Mouse (Mus musculus) telencephalon, adult 2 months (tissue): ENCODE results near the gene H2afy.

ENCODE experiments used
- DNase-seq: peaks from one replicate; pipeline ENCODE4 v3.0.0-alpha.2; 2011; ENCODE audit warnings: low read depth, low spot score

Gene H2afy

DNA sequence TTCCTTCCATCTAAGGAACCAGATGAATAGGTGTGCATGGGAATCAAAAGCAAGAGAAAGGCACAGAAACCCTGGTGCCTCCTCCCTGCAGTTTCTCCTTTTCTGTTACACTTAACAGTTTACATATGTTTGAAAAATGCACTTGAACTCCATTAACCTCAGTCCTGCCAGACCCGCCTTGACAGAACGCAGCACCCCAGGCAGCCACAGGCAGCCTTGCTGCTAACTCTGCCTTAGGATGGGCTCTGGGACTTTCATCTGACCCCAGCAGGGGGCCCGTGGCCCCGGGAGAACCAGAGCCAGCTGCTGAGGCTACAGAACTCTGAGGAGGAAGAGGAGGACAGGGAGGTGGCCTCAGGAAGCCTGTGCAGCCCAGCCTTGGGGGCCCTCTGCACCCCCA is 23.7 kb downstream of the H2afy start:
- DNase-seq, result no peak

DNA sequence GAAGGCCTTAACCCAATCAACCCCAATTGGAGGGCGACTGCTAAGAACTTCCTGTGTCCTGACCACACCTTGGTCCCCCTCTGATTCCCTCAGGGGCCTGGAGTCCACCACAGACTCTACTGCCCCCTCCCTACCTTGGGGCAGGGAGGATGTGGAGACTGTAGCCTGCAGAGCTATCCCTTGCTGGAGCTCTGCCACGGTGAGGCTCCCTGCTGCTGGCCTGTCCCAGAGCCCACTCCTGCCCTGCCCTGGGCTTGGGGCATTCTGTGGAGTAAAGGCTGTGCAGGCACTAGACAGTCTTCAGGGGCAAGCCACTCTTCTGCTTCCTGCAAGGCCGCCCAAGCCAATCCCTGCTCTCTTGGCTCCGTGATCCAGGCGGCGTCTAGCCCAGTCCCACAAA is 24.6 kb downstream of the H2afy start:
- no peak for DNase-seq

DNA sequence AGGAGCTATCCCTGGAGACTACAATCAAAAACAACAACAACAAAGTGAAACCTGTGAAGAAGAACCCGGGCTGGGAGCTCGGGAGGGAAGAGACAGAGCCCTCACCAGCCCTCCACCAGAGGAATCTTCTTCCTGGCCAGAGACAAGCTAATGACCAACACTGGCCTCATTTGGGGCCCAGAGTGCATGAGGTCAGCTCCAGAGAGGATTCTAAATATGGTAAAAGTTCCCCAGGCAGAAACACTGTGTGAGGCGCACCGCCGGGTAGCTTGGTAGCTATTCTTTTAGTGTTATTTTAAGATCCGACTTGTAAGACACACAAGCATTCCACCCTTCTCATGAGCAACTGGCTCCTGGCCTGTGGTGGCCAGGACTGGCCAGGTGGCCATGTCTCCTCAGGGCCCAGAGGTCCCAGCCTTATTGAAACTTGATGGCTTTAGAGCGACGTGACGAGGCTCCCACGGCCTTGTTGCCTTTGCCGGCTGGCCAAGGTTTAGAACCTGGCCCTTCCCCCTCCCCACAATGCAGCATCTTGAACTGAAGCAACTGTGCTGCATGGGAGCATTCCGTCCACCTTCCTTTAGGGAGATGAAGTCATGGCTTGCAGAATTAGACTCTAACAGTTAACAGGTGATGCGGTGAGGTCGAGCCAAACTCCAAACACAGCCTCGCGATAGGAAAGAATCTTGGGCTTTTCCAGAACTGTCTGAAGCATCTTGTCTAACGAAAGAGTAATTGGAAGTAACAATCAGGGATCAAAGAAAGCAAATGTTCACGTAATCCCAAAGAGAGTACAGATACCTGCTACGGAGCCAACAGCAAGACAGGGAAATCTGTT is 25.2 kb downstream of the H2afy start:
- DNase-seq, result no peak

DNA sequence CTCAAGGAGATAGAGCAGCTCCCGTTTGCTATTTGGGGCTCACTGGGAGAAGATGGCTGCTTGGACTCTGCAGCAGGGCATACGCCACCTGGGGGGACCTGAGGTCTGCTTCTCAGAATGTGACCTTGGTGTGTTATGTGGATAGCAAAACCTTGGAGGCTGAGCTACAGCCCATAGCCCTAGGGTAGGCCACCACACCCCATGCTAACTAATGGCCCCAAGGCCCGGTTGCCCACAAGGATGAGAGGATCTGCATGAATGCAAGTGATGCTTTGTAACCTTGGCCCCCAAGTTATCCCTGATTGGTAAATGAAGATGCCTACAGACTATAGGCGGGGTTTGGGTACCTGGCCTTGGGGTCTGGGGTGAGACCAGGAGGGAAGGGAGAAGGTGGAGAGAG is 26.5 kb downstream of the H2afy start:
- DNase-seq, result no peak

DNA sequence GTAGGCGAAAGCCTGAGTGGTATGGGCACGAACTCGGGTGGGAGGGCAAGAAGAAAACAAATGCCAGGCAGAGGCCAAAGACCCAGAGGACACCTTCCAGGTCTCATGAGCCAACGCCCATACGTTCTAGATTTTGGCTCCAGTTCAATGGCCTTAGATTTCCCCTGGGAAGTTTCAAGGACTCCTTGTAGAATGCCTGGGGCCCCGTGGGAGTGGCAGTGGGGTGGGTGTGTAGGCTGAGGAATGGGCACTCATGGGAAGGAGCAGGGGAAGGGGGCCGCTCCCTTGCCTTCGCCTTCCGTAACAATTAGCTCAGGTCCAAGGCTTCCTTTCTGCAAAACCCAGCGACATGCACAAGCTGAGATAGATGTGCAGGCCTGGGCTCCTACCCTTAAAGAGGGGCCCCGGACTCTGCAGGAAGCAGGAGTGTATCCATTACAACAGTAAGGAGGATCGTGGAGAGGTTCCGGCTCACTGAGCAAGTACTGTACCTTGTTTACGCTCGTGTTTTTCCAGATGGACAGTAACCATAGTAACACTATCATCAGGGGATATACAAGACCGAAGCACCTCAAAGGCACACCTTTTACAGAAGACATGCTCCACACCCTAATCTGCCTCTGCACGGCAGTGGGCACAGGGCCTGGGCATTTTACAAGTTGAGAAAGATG is 27.2 kb downstream of the H2afy start:
- DNase-seq, result no peak

DNA sequence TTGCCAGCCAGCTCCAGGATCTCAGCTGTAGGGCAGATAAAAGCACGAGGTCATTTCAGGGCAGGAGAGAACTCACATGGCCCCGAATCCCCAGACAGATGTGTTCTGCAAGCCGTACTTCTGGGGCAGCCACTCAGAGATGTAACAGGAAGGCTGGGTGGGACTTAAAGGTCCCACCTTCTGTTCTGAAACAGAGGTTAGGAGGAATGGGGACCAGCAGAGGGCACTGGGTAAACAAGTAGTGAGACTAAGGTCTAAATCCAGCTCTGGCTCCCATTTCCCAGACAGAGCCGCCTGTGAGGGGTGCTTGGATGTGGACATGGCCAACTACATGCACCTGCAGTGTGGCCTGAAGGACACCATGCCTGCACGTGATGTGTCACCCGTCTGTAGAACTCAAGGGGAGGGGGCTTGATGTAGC is 31.2 kb downstream of the H2afy start:
- DNase-seq, result no peak

DNA sequence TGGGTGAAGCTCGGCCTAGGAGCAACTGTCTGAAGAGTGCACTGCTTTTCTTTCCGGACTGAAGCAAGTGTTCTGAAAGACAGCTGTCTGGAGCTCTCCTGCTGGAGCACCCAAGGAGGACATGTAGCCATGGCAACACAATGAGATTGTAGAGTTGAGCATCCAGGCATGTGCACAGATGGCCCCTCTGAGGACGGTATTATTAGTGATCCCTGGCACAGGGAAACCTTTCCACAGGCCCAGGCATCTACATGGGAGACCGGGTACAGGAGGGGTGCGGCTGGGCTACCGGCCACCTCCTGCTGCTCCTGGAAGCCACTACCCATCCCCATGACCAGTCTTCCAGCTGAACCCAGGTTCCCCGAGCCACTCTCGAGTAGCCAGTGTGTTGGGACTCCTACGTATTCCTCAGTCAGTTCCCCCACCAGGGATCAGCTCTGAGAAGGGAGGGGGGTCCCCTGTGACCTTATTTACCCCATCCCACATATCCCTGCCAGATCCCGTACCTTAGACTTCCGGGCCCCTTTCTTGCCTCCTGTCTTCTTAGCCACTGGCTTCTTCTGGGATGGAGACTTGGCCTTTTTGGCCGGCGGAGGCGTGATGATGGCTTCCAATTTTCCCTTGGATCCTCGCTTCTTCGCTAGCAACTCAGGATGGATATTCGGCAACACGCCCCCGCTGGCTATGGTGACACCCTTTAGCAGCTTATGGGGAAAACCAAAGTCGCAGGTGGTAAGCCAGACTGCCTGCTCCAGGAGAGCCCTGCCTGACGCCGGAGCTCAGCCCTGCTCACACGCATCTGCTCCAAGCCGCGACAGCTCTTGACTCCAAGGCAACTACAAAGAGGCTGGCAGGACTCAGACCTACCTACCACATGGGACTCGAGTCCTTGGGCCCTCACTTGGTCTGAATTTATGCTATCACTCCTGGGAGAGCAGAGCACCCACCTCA is 32.1 kb downstream of the H2afy start:
- no peak for DNase-seq

DNA sequence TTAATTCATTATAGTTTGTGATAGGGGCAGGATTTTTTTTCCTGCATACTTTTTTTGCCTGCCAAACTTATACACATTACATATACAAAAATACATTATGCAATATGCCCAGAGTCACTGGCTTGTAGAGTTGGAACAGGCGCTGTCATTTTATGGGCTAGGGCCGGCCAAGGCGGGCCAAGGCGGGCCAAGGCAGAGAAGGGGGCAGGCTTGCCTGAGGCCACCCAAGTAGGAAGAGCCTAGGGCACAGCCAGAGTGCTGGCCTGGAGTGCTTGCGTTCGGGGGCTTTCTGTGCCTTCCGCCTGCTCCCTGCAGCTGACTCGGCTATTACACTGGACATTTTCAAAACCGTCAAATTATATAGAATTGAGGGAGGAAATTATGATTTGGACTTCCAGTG is 34.0 kb downstream of the H2afy start:
- no peak for DNase-seq

DNA sequence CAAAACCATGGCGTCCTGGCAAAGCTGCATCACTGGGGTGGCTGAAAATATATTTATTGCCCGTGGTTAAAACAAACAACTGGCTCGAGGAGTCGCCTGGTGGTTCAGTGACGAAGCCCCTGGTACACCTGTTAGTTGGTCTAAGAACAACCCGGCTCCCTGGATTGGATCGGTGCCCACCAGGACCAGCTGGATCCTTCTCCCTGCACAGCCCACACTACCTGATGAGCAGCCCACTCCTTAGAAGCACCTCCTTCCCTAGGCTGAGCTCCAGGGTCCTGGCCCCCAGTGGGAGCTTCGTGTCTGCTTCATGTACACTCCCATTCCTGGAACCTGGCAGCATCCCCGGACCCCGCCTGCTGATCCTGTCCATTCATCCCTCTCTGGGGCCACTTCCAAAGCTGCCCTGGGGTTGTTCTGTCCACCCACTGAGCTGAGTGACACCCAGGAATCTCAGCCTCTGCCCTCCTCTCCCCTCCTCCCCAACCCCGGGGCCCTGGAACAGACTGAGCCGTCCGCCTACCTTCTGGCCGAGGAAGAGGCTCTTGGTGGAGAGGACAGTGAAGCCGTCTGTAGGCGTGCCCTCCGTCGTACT is 40.5 kb downstream of the H2afy start:
- DNase-seq, result no peak

DNA sequence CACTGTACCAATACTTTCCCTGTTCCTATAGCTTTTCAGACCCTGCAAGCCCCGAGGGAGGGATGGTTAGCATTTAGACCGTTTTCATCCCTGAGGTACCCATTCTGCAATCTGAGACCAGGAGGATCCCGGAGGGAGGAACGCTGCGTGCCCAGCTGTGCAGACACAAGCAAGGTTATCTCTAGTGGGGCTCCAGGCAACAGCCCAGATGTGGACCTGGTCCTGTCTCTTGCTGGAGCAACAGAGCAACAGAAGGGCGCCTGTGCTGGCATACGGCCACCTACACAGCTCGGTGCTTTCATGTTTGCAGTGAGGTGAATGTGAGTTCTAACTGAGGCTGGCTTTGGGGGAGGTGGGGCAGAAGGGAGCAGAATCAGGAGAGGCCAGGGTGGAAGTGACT is 41.6 kb downstream of the H2afy start:
- no peak for DNase-seq

DNA sequence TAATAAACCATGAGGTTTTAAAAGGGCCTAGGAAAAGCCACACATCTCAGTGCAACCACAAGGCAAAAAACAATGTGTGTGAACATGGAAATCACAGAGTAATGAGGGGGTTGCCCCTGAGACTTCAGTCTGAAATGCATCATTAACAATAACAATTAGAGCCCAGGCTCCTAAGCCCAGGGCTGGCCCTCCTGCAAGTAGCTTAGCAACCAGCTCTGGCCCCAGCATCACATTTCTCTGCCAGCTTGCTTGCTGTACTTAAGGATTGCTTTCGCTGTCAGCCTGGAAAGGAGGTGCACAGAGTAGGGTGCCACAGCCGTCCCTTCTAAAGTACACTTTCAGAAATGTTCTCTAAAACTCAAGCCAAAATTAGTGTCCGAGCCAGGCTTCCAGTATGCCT is 42.5 kb downstream of the H2afy start:
- no peak for DNase-seq

DNA sequence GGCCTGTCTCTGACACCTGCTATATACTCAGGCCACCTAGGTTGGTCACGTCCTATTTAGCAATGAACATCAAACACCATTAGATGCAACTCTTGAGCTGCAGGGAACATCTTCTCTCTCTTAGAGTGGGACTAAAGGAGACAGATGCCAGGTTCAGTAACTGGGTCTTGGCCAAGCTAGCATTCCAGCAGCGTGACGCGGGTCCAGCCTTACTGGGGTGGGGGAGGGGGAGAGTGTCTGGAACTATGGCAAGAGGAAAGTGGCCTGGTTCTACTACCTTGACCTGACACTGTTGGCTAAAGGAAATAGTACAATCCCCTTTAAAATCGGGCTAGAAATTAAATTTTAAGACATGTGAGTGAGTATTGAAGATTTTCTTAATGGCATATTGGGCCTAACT is 43.6 kb downstream of the H2afy start:
- no peak for DNase-seq

DNA sequence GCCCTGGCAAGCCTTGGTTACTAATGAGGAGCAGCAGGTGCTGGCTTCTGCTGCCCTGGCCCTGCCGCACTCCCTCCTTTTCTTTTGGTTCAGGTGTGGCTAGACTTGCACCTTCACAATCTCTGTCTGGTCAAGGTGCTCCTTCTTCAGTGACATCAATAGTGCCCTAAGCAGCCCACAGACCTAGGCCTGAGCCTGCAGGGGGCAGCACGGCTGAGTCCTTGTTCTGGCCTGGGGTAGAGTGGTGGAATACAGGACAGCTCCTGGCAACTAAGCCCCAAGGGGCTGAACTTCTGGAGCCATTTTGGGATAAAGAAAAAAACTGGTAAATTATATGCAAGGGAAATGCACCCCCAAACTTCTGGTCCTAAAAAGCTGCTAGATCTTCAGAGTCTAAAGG is 45.6 kb downstream of the H2afy start:
- DNase-seq, result no peak

DNA sequence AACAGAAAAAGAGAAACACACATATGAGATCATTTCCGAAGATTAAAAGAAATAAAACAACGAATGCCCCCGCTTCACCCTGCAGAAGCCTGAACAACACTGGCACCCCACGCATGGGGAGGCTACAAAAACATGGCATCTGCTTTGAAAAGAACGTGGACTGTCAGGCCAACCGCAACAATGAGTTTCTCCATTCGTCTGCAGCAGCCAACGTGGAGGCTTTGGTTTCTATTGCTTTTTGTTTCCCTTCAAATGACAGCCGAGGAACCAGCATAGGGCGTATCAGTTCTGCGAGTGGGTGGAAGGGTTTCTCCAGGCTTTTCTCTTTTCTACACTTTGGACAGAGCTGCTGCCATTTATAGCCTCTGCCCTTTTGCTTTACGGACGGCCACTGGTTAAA is 47.6 kb downstream of the H2afy start:
- DNase-seq, result no peak

DNA sequence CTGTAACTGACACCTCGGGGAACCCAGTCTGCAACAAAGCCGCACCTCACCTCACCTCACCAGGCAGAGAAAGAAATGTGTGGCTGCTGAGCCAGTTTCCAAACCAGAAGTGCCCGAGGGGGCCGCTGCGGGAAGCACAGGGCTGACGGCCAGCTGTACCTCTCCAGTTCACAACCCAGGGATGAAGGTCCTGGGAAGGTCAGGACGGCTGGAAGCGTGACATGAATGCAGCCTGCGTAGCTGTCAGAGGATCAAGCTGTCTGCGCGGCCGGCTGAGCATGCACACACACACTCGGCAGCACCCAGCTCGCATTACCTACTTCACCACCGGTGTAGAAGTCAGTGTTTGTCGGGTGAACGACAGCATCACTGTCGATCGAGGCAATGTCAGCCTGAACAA is 48.2 kb downstream of the H2afy start:
- DNase-seq, result no peak

DNA sequence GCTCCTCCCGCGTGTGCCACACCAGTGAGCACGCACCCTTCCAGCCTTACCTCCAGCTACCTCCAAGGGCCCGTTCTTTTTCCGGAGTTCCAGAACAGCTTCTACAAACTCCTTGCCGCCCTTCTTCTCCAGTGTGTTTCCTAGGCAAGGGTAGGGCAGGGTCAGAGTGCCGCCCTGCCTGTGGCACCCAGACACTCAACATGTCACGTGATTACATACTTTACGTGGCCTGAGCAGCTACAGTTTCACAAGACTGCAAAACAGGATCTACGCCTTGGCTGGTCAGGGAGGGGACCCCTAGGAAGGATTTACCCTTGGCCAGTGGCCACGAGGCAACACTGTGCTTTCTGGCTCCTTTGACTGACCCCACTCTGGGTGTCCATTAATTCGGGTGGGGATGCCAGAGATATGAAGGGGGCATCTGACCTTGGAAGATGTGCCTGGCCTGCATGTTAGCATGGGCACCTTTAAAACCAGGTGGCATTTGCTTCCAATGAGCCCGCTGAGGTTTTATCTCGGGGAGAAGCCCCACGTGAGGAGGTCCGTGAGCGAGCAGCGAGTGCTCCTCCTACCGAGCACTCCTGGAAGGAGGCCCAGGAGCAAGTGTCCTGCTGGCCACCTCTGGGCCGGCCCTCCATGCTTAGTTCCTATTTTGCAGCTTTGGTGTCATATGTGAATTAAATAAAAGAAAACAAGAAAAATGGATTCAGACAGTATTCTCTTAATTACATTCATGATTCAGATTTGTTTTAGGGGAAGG is 51.8 kb downstream of the H2afy start:
- DNase-seq, result no peak

DNA sequence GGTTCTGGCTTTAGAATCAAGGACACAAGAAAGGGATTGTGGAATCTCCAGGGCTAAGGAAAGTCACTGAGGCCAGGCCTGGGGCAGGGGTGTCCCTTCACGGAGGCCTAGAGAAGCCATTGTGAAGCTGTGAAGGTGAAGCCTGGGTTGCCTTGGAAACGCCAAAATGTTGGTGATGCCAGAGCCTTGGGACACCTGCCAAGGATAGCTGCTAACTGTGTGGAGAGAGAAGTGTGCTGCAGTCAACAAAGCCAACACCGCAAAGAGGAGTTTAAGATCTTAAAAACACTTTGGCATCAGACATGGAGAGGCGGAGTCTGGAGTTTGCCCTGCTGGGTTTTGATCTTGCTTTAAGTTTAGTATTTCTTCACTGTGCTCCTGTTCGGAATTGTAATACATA is 54.5 kb downstream of the H2afy start:
- DNase-seq, result no peak

DNA sequence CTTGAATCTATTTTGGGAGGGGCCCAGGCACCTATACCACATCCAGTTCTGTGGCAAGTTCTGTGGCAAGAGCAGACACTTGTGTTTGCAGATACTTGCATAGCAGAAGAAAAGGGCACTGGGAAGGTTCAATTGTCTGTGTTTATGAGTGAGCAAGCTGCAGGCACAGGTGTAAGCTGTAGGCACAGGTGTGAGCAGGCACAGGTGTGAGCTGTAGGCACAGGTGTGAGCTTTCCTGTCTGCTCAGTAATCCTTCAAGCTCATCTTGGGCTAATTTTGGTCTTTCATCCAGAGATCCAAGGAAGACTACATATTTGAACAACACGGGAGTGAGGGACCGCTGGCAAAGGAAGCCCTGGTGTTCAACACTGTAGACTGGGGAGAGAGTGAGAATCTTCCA is 56.5 kb downstream of the H2afy start:
- DNase-seq, result no peak

DNA sequence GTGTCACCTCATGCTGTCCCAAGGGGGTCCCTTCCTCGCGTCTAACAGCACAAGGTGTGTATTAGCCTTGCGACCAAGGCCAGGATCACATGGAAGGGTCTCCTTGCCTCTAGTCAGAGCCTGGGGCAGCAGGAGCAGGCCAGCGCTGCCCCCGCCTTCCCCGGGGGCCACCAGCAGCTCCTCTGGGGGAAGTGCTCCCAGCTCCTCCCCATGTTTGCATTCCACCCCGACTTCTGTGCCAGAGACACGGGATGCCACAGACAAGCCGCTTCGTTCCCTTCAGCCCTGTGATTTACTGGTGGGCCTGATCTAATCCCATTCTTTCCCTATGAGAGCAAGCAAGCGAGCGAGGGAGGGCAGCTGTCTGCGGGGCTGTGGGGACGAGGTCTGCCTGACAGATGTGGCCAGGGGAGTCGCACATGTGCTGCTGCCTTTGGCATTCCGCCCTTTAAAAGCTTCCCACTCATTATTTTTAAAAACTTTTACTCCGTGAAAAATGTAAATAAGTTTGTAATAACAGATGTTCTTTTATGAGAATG is 57.4 kb downstream of the H2afy start:
- no peak for DNase-seq

DNA sequence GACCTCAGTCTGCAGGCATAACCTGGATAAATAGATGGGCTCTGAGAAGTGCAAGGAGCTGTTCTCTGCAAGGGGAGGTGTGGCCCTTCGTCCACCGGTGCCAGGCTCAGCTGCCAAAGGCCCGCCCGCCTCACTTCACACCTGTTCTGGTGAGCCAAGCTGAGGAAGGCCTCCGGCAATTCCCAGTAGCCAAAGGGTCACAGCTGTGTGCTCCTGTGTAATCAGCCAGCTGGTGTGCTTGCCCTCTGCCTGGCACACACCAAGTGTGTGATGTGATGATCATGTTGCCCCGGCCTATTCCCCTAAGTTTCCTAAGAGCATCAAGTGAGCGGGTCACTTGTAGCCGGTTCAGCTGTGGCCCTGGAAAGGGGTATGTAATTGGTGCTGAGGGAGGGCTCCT is 60.2 kb downstream of the H2afy start:
- no peak for DNase-seq

DNA sequence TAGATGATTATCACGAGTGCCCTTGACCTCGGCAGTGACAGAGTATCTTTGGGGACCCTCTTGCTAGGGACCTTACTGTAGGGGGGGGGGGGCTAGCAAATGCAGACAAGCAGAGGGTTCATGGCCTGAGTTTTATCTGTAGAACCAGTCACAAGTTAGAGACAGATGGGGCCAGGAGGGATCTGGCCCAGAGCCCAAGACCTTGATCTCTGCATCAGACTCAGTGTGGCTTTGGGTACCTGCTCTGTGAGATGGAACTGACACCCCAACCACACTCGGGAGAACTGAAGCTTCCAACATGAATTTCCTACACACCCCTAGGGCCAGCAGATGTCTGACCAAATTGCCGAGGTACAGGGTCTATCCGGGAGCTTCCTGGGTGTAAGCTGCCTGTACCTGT is 63.0 kb downstream of the H2afy start:
- DNase-seq, result no peak
